Mouse (Mus musculus) lung, embryonic 15.5 days (tissue): ENCODE measurements around the gene Robo2. TPM values are rescaled to one million over a fixed set of nuclear protein-coding genes. Genes with fewer than 3 reads are reported as not detected.

Source experiments
- ATAC-seq: fragments of 200-750 bp; cut with Nextera tagmentation; 2 replicates; pipeline ENCODE4 v1.8.0; 2017; ENCODE audit warnings: moderate number of reproducible peaks, borderline replicate concordance; ENCODE audit not compliant: low FRiP score, low TSS enrichment; ENCODE audit errors: extremely low read depth
- H3K27ac ChIP-seq: fragments of 300-500 bp; sonication (generic); 2 replicates; pipeline ENCODE4 v1.5.1; 2015; ENCODE audit warnings: moderate library complexity, mild to moderate bottlenecking, inconsistent platforms
- H3K27me3 ChIP-seq: fragments of 300-500 bp; sonication (generic); 2 replicates; pipeline ENCODE4 v1.6.1; 2015; ENCODE audit warnings: inconsistent platforms
- H3K36me3 ChIP-seq: fragments of 300-500 bp; sonication (generic); 2 replicates; pipeline ENCODE4 v1.6.1; 2015; ENCODE audit warnings: inconsistent platforms
- H3K4me1 ChIP-seq: fragments of 300-500 bp; sonication (generic); 2 replicates; pipeline ENCODE4 v1.6.1; 2015; ENCODE audit warnings: inconsistent platforms
- H3K4me2 ChIP-seq: fragments of 300-500 bp; sonication (generic); 2 replicates; pipeline ENCODE4 v1.6.1; 2015; ENCODE audit warnings: inconsistent platforms, mild to moderate bottlenecking, moderate library complexity
- H3K4me3 ChIP-seq: fragments of 300-500 bp; sonication (generic); 2 replicates; pipeline ENCODE4 v1.5.1; 2015; ENCODE audit warnings: mild to moderate bottlenecking, inconsistent platforms
- H3K9ac ChIP-seq: fragments of 300-500 bp; sonication (generic); 2 replicates; pipeline ENCODE4 v1.6.1; 2015; ENCODE audit warnings: inconsistent platforms
- H3K9me3 ChIP-seq: fragments of 300-500 bp; sonication (generic); 2 replicates; pipeline ENCODE4 v1.6.1; 2016; ENCODE audit warnings: inconsistent platforms
- WGBS: fragments of 180-500 bp; shearing (Covaris S2); methylation state at CpG from one replicate; pipeline ENCODE4 v1.1.7; 2015; 5-methylcytosine and 5-hydroxymethylcytosine counted together
- polyA plus RNA-seq: library from polyadenylated mRNA; unstranded; fragments of >200 nt; fragmentation: Nextera tagmentation; extraction: Ambion mirVana; gene quantifications from 2 replicates; pipeline ENCODE4 v1.2.1, GENCODE M21; 2015

The Robo2 gene
- polyA plus RNA-seq, 1 experiment from 2014 or later = 38.8 TPM

DNA sequence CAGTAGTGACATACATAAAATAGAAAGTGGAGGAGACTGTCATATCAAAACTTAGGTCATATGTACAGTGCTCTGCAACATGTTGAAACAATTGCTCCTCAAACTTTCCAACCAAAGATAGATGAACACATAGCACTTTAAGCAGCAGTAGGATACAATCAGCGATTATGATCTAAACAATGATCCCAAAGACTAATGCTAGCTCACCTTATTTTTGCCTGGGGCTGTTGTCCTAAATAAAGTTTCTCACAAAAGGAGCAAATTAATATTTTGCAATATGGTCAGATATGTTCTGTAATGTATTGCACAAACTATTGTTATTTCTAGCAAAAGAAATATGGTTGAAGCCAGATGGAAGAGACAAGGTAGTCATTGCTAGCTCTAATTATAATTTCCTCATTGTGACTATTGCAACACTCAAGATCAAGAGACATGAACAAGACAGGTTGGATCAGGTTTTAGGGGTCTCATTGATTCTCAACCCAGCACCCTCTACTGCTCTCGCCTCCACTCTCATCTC lies 174.2 kb downstream of the Robo2 start:
- no peaks in the 10 kb centered on the region for H3K27me3 ChIP-seq
- no peaks in the 10 kb centered on the region for H3K36me3 ChIP-seq
- H3K9ac ChIP-seq = no peak overlapping the region
- H3K27ac ChIP-seq = no peak overlapping the region
- WGBS = 89% methylated on average over 2 of the region's 2 CpGs
- H3K4me1 ChIP-seq = no peaks in the 10 kb centered on the region
- ATAC-seq = no peak
- H3K4me3 ChIP-seq = no peak overlapping the region
- H3K4me2 ChIP-seq = no peak overlapping the region
- no peaks in the 10 kb centered on the region for H3K9me3 ChIP-seq

DNA sequence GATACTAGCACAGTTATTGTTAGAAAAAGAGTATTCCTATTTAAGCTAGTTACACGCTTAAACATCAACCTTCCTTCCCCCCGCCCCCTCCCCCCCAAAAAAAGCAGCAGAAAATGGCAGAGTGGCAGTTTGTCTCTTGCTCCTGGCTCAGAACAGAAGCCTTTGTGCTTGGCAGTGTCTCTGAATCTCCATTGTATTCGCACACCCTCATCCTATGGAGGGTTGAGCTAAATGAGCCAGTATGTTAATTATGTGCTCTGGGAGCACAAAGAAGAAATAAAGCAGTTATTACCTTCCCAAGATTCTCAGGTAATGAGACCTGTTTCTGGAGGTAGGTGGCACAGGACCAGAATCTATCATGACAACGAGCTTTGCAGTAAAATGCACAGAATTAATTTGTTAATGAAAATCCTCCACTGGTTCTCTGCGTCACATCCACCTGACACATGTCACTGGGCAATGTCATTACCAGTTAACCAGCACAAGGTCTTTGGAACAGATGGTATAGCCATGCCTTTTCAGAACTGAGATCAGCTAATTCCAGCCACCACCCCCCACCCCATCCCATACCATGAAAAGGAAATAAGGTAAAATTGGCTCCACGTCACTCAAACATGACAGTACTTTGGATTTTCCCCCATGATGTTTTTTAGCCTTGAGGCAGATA lies 177.1 kb downstream of the Robo2 start:
- 82% methylated on average over 6 of the region's 6 CpGs for WGBS
- no peak for ATAC-seq

DNA sequence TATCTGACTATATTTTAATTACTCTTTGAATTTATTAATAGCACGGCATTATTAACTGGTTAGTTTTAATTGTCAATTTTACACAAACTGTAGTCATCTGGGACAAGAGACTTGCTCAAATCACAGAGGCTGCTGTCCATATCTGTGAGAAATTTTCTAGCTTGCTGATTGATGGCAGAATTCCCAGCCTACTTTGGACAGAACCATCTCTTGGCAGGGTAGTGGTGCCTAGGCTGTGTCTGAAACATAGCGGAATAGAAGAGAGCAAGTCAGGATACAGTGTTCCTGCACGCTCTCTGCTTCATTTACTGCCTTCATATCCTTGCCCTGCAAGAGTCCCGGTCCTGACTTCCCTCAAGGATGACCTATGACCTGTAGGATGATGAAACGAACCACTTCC lies 178.0 kb downstream of the Robo2 start:
- H3K4me1 ChIP-seq = no peaks in the 10 kb centered on the region
- H3K4me2 ChIP-seq = no peak overlapping the region
- H3K27me3 ChIP-seq = no peaks in the 10 kb centered on the region
- H3K27ac ChIP-seq = no peak overlapping the region
- H3K4me3 ChIP-seq = no peak overlapping the region
- no peaks in the 10 kb centered on the region for H3K36me3 ChIP-seq
- H3K9me3 ChIP-seq = no peaks in the 10 kb centered on the region
- 66% methylated on average over 5 of the region's 5 CpGs for WGBS
- ATAC-seq = no peak
- H3K9ac ChIP-seq = no peak overlapping the region

More for the DNA sequence above, 177.1 kb downstream of the Robo2 start:
- H3K27me3 ChIP-seq = no peaks in the 10 kb centered on the region
- H3K4me1 ChIP-seq = no peaks in the 10 kb centered on the region
- H3K4me2 ChIP-seq = no peak overlapping the region
- H3K27ac ChIP-seq = no peak overlapping the region
- no peak overlapping the region for H3K4me3 ChIP-seq
- no peak overlapping the region for H3K9ac ChIP-seq
- H3K9me3 ChIP-seq = no peaks in the 10 kb centered on the region
- no peaks in the 10 kb centered on the region for H3K36me3 ChIP-seq

DNA sequence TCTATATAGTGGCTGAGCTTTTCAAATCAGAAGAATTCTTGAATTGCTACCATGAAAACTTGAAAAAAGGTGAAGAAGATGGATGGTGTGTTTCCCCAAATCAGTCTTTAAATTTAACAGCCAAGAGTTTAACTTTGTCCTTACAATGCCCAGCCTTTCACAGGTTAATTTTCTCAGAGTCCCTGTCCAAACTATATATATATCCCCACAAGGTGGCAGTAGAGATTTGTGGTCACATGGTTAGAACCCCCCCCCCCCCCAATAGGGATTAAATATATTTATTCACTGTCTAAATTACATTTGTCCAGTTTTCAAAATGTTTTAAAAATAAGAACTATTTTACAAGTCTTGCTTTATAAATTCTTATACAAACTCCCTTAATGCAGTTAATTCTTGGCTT lies 184.3 kb downstream of the Robo2 start:
- ATAC-seq = no peak
- no peak overlapping the region for H3K4me3 ChIP-seq
- no peaks in the 10 kb centered on the region for H3K27me3 ChIP-seq
- no peaks in the 10 kb centered on the region for H3K4me1 ChIP-seq
- no peak overlapping the region for H3K4me2 ChIP-seq
- no peak overlapping the region for H3K27ac ChIP-seq
- H3K36me3 ChIP-seq = no peaks in the 10 kb centered on the region
- no peaks in the 10 kb centered on the region for H3K9me3 ChIP-seq
- no peak overlapping the region for H3K9ac ChIP-seq

DNA sequence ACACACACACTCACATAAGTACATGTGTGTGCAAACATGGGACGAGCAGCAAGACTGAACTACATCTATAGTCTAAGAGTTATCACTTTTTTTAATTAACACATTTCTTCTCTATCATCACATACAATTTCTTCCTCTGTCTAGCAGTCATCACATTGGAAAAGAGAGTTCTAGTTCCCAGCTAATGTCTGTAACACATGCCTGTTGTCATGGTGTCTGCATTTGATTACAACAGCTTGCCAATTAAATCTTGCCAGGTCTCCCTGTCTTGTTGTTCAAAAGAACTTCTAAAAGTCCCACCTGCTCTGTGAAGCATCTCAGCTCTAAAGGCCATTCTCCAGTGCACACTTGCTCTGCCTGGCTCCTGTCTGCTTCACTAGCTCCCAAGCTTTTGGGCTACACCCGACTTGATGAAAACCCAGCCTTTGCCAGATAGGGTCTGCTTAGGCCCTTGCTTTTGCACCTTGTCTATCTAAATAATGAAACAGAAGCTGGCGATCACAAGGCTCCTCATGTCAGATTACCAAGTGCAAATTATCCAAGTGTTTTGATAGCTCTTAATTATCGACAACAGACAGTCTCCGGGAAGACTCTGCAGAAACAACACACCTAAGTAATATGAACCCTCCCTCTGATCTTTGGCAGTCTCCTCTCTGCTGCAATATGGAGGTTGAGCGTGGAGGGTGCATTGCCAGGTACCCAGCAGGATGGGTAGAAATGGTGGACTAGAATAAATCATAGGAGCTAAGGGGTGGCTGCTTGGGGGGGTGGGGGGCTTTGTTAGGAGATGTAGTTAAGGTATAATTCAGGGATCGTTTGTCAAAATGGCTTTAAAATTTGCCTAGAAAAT lies 186.0 kb downstream of the Robo2 start:
- Histone ChIP-seq H3K36me3 (no peaks in the 10 kb centered on the region), H3K4me3 (no peak overlapping the region), H3K4me1 (no peaks in the 10 kb centered on the region), H3K27me3 (no peaks in the 10 kb centered on the region), H3K4me2 (no peak overlapping the region), H3K9me3 (no peaks in the 10 kb centered on the region), H3K9ac (no peak overlapping the region), H3K27ac (no peak overlapping the region)
- ATAC-seq = no peak
- WGBS = 73% methylated on average over 7 of the region's 7 CpGs

DNA sequence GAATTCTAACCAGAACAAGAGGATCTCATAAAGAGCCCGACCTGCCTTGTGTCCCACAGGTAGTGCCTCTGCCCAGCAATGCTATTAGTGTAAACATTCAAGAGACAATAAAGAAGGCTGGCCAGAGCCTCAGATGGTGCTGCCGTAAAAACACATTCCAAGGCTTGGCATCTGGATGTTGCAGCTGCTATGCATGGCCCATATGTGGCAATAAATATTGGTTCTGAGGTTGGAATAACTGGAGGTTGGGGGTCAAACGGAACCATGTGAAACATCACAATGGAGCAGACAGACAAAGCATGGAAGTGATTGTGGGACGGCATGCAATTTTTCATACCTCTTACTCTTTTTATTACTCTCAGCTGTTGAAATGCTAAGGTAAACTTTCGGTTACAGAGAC lies 189.1 kb downstream of the Robo2 start:
- Histone ChIP-seq H3K9me3 (no peaks in the 10 kb centered on the region), H3K9ac (no peak overlapping the region), H3K4me2 (no peak overlapping the region), H3K4me3 (no peak overlapping the region), H3K36me3 (no peaks in the 10 kb centered on the region), H3K27me3 (no peaks in the 10 kb centered on the region), H3K4me1 (no peaks in the 10 kb centered on the region), H3K27ac (no peak overlapping the region)
- no peak for ATAC-seq
- WGBS = 69% methylated on average over 5 of the region's 5 CpGs

DNA sequence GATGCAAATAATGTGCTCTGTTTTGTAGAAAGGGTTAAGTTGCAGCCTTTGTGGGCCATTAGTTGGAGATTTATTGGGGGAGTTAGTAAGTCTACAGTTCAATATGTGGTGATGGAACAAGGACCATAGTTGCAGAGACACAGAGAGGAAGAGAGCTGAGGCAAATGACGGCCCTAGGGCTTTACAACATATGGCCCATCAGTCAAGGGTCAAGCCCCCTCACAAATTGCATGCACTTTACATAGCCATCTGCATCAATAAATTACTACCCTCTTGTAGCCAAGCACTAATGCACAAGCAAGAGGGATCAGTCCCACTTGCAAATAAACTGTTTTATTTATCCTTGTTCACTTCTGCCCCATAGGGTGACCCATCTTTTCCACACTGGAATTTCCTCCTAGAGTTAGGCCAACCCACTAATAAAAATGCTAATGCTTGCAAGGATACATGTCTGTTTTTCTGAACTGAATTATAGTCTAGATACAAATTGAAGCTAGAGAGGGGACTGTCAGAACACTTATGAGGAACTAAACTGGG lies 194.7 kb downstream of the Robo2 start:
- ATAC-seq = no peak
- Histone ChIP-seq H3K4me2 (no peak overlapping the region), H3K9me3 (no peaks in the 10 kb centered on the region), H3K36me3 (no peaks in the 10 kb centered on the region), H3K9ac (no peak overlapping the region), H3K27me3 (no peaks in the 10 kb centered on the region), H3K4me3 (no peak overlapping the region), H3K4me1 (no peaks in the 10 kb centered on the region), H3K27ac (no peak overlapping the region)
- 68% methylated on average over 1 of the region's 1 CpGs for WGBS

DNA sequence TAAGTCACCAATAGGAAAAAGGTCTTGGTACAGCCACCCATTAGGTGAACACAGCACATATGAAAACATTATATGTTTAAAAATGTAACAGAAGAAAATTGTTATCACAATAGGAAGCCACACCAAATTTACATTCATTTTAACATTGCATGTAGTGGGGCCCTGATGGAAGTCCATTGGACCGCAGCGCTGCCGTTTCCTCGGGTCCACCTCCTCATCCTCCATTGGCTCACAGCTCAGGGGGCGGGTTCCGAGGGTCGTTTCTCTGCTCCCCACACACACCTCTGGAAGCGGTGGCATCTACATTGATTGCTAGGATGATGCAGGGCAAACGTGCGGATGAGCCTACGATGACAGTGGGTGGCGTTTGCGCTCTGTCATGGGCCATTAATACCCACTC lies 195.8 kb downstream of the Robo2 start:
- ATAC-seq = no peak
- 90% methylated on average over 13 of the region's 13 CpGs for WGBS
- Histone ChIP-seq H3K9ac (no peak overlapping the region), H3K4me1 (no peaks in the 10 kb centered on the region), H3K36me3 (no peaks in the 10 kb centered on the region), H3K4me2 (no peak overlapping the region), H3K27me3 (no peaks in the 10 kb centered on the region), H3K9me3 (no peaks in the 10 kb centered on the region), H3K27ac (no peak overlapping the region), H3K4me3 (no peak overlapping the region)

DNA sequence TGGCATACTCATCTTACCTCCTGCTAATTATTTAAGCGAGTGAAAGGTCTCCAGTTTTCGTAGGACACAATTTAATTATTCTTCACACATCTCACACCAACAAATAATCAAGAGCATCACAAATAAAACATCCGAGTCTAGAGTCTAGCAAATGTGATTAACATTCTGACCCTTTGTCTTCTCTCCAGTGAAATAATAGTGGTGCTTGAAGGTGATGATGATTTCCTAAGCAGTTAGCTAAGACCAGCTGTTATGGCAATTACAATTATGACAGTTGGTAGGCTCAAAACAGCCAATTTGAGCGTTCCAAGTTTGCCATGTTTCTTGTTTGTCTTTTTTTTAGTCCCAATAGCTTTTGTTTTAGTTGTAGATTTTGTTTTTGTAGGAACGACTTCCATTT lies 210.9 kb downstream of the Robo2 start:
- no peak overlapping the region for H3K4me2 ChIP-seq
- H3K9ac ChIP-seq = no peak overlapping the region
- H3K4me1 ChIP-seq = no peaks in the 10 kb centered on the region
- no peaks in the 10 kb centered on the region for H3K9me3 ChIP-seq
- 73% methylated on average over 5 of the region's 5 CpGs for WGBS
- no peaks in the 10 kb centered on the region for H3K36me3 ChIP-seq
- no peak for ATAC-seq
- no peaks in the 10 kb centered on the region for H3K27me3 ChIP-seq
- H3K4me3 ChIP-seq = no peak overlapping the region
- H3K27ac ChIP-seq = no peak overlapping the region

DNA sequence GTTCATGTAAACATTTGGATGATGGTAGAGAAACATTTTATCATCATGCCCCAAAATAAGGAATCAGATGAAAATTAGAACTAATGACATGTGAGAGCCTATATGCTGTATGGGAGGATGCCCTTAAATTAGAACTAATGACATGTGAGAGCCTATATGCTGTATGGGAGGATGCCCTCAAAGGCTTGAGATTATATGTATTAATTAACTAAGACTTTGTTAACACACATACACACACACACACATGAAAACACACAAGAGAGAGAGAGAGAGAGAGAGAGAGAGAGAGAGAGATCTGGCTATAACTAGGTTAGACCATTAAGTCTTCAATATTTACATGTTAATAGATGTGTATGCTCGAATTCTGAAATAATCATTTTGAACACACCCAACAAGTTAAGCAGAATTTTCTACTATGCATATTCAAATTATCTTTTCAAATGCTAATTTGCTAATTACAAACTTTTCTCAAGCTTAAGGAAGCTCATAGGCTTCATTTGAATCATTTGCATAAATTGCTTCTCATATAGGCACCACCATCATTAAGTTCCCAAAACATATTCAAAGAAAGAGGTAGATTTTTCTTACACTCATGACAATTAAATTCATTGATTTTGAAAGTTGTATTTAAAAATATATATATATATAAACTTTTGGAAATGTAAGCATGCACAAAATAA lies 211.5 kb downstream of the Robo2 start:
- no peaks in the 10 kb centered on the region for H3K27me3 ChIP-seq
- WGBS = 69% methylated on average over 1 of the region's 1 CpGs
- ATAC-seq = no peak
- no peak overlapping the region for H3K9ac ChIP-seq
- H3K4me2 ChIP-seq = no peak overlapping the region
- no peak overlapping the region for H3K27ac ChIP-seq
- H3K9me3 ChIP-seq = no peaks in the 10 kb centered on the region
- H3K4me3 ChIP-seq = no peak overlapping the region
- H3K4me1 ChIP-seq = no peaks in the 10 kb centered on the region
- no peaks in the 10 kb centered on the region for H3K36me3 ChIP-seq

DNA sequence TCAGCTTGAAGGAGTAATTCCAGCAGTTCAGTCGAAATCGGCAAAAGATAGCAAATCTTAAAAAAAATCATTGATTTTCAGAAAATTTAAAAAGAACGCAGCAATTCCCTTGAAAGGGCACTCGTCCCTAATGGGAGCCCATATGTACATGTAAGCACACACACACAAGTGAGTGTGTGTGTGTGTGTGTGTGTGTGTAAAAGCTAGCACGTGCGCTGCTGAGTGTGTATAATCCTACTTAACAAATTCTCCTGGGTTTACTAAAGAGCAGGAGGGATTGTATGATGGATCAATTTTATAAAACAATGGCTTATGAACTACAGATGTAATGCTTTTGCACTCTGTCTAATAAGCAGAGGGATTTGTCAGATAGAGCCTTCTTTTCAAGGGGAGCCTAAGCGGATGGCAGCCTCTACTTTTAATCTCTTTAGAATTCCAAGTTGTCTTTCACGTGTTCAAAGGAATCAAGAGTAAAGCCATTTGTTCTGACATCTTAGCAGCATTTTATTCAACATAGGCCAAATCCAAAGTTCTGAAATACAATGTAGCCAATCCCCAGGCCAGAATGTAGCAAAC lies 218.6 kb downstream of the Robo2 start:
- WGBS = 76% methylated on average over 8 of the region's 8 CpGs

More for the DNA sequence above, 218.6 kb downstream of the Robo2 start:
- Histone ChIP-seq H3K9ac (no peak overlapping the region), H3K4me1 (no peaks in the 10 kb centered on the region), H3K4me2 (no peak overlapping the region), H3K9me3 (no peaks in the 10 kb centered on the region), H3K27me3 (no peaks in the 10 kb centered on the region), H3K4me3 (no peak overlapping the region), H3K36me3 (no peaks in the 10 kb centered on the region), H3K27ac (no peak overlapping the region)
- no peak for ATAC-seq
